Mouse (Mus musculus): ENCODE data around the gene Kcna5.

DNA sequence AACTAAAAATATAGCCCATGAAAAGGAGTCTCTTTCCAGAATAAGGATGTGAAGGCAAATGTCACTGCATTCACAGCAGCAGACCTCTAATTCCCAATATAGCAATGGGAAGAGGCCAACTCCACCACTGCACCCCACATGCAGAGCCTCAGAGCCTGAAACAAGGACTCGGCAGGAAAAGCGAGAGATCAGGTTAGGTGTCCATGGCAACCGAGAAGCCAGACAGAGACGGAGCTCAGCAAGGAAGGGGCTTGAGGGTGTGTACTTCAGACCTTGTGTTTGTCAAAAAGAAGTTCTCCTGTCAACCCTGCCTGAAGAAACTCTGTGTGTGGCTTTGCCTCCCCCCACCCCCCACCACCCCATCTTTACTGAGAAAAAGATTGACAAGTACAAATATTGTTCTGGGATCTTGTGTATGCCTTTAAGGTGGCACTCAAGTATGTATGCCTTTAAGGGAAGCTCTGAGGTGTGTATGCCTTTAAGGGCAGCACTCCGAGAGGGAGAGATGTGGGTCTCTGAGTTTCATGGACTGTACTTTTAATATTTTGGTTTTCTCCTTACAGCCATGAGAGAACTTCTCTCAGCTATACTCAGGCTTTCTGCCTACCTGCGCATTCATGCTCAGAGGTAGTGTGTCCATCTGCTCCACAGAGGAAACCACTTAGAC, 37.9 kb downstream of the Kcna5 start:
- TF ChIP-seq POLR2A (IDR thresholded peaks at IDR 0.05; ENCODE audit: borderline replicate concordance, control insufficient read depth, low read depth, low read length) (no peak), CTCF (IDR thresholded peaks at IDR 0.05; ENCODE audit: control insufficient read depth, insufficient read depth, low read length) (no peak)
